13 mouse cellular contexts compared by ENCODE assay signal in the genomic region with DNA sequence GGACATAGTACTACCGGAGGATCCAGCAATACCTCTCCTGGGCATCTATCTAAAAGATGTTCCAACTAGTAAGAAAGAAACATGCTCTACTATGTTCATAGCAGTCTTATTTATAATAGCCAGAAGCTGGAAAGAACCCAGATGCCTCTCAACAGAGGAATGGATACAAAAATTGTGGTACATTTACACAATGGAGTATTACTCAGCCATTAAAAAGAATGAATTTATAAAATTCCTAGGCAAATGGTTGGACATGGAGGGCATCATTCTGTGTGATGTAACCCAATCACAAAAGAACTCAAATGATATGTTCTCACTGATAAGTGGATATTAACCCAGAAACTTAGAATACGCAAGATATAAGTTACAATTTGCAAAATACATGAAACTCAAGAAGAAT. TPM values are rescaled to one million over a fixed set of nuclear protein-coding genes. Genes with fewer than 3 reads are reported as not detected.
"Had no signal": no experiment of that assay in that cellular context is flagged by ENCODE, and none has a peak within 500 bp of the region (broad histone marks: within the 10 kb centered on the region; RNA-seq: fewer than 3 reads in every experiment).

No protein-coding gene starts in this region.

RNA-seq across cellular contexts. Expression of a gene that starts 10.0 kb away (rescaled TPM):
- polyA plus RNA-seq: neural tube, embryonic 13.5 days; neural tube, embryonic 14.5 days; neural tube, embryonic 15.5 days; small intestine, adult 2 months; spleen, adult 2 months; stomach, embryonic 14.5 days; stomach, embryonic 15.5 days; stomach, embryonic 16.5 days; stomach, postnatal 0 days; testis, adult 2 months; thymus, adult 2 months; thymus, postnatal 0 days; urinary bladder, adult 2 months had no signal

RNA-seq across cellular contexts. Expression of a gene that starts 18.1 kb away (rescaled TPM):
- polyA plus RNA-seq: neural tube, embryonic 13.5 days; neural tube, embryonic 14.5 days; neural tube, embryonic 15.5 days; testis, adult 2 months had no signal

RNA-seq across cellular contexts. Expression of a gene that starts 23.4 kb away (rescaled TPM):
- polyA plus RNA-seq: neural tube, embryonic 13.5 days; neural tube, embryonic 14.5 days; neural tube, embryonic 15.5 days; small intestine, adult 2 months; spleen, adult 2 months; stomach, embryonic 14.5 days; stomach, embryonic 15.5 days; stomach, embryonic 16.5 days; stomach, postnatal 0 days; testis, adult 2 months; thymus, adult 2 months; thymus, postnatal 0 days; urinary bladder, adult 2 months had no signal

RNA-seq across cellular contexts. Expression of a gene that starts 43.3 kb away (rescaled TPM):
- polyA plus RNA-seq: neural tube, embryonic 13.5 days; neural tube, embryonic 14.5 days had no signal

RNA-seq across cellular contexts. Expression of a gene that starts 58.4 kb away (rescaled TPM):
- polyA plus RNA-seq: neural tube, embryonic 13.5 days; neural tube, embryonic 14.5 days; neural tube, embryonic 15.5 days; small intestine, adult 2 months; spleen, adult 2 months; stomach, embryonic 14.5 days; stomach, embryonic 15.5 days; stomach, embryonic 16.5 days; stomach, postnatal 0 days; testis, adult 2 months; thymus, adult 2 months; thymus, postnatal 0 days; urinary bladder, adult 2 months had no signal
